Mouse (Mus musculus): ENCODE results near the gene Cgn. TPM values are rescaled to one million over a fixed set of nuclear protein-coding genes. Genes with fewer than 3 reads are reported as not detected.
A peak's percentile ranks its signal among the peaks of the same experiment; 100 is the strongest.

Gene Cgn
- total and polyA plus RNA-seq, 2 experiments from 2014 or later = 0.04 to 0.51 TPM

GRCm38 (mm10) chr3:94789516-94789915, 3.2 kb upstream of the Cgn start:
- DNase-seq (ENCODE audit: low spot score) = no peak
- Histone ChIP-seq H3K9me3 (replicated peaks; ENCODE audit: control insufficient read depth, low read length) (no peaks in the 10 kb centered on the region), H3K4me2 (ENCODE audit: low read depth, low read length) (no peak overlapping the region), H3K4me3 (ENCODE audit: low read depth, low read length) (no peak overlapping the region), H3K4me1 (ENCODE audit: control insufficient read depth, insufficient read depth) (0 out of 2 replicates have a peak, but pooled peaks cover 11% of the 10 kb centered on the region), H3K36me3 (replicated peaks; ENCODE audit: control insufficient read depth, insufficient read depth, low read length) (no peaks in the 10 kb centered on the region), H3K27me3 (ENCODE audit: control insufficient read depth, insufficient read depth, low read length) (peaks cover 4% of the 10 kb centered on the region; the same call in 1 of the 2 replicates), H3K9ac (replicated peaks; ENCODE audit: low read depth, low read length) (no peak overlapping the region), H3K27ac (ENCODE audit: low read depth) (no peak overlapping the region)
- no peak for TF ChIP-seq EP300 (IDR thresholded peaks at IDR 0.05; ENCODE audit: low read depth)
- TF ChIP-seq CTCF (IDR thresholded peaks at IDR 0.05; ENCODE audit: low read depth) = no peak
- no peak for ATAC-seq (ENCODE audit: insufficient read depth, low read depth)
- 54% methylated on average over 2 of the region's 2 CpGs for WGBS

- TF ChIP-seq CTCF (IDR thresholded peaks at IDR 0.05; ENCODE audit: low read depth) = no peak
- no peak for TF ChIP-seq EP300 (IDR thresholded peaks at IDR 0.05; ENCODE audit: low read depth)
- Histone ChIP-seq H3K27me3 (ENCODE audit: control insufficient read depth, insufficient read depth, low read length) (peaks cover 4% of the 10 kb centered on the region; the same call in 1 of the 2 replicates), H3K9me3 (replicated peaks; ENCODE audit: control insufficient read depth, low read length) (no peaks in the 10 kb centered on the region), H3K27ac (ENCODE audit: low read depth) (no peak overlapping the region), H3K36me3 (replicated peaks; ENCODE audit: control insufficient read depth, insufficient read depth, low read length) (no peaks in the 10 kb centered on the region), H3K4me3 (ENCODE audit: low read depth, low read length) (no peak overlapping the region), H3K9ac (replicated peaks; ENCODE audit: low read depth, low read length) (no peak overlapping the region), H3K4me1 (ENCODE audit: control insufficient read depth, insufficient read depth) (0 out of 2 replicates have a peak, but pooled peaks cover 11% of the 10 kb centered on the region), H3K4me2 (ENCODE audit: low read depth, low read length) (no peak overlapping the region)
- no peak for ATAC-seq (ENCODE audit: insufficient read depth, low read depth)
- WGBS = 94% methylated on average over 1 of the region's 1 CpGs
- no peak for DNase-seq (ENCODE audit: low spot score)
Measured at GRCm38 (mm10) chr3:94789071-94789470, 2.8 kb upstream of the Cgn start.

GRCm38 (mm10) chr3:94787122-94787780, 959 bp upstream of the Cgn start:
- 6% methylated on average over 10 of the region's 11 CpGs for WGBS
- Histone ChIP-seq H3K4me2 (ENCODE audit: low read depth, low read length) (peak overlapping the region; percentile 88), H3K4me3 (ENCODE audit: low read depth, low read length) (peak overlapping the region; percentile 57), H3K27me3 (ENCODE audit: control insufficient read depth, insufficient read depth, low read length) (peaks cover 4% of the 10 kb centered on the region; the same call in 1 of the 2 replicates), H3K9me3 (replicated peaks; ENCODE audit: control insufficient read depth, low read length) (no peaks in the 10 kb centered on the region), H3K4me1 (ENCODE audit: control insufficient read depth, insufficient read depth) (0 out of 2 replicates have a peak, but pooled peaks cover 11% of the 10 kb centered on the region), H3K36me3 (replicated peaks; ENCODE audit: control insufficient read depth, insufficient read depth, low read length) (no peaks in the 10 kb centered on the region), H3K27ac (ENCODE audit: low read depth) (no peak overlapping the region), H3K9ac (replicated peaks; ENCODE audit: low read depth, low read length) (no peak overlapping the region)
- DNase-seq (ENCODE audit: low spot score) (no peak), ATAC-seq (ENCODE audit: insufficient read depth, low read depth) (no peak)
- TF ChIP-seq CTCF (IDR thresholded peaks at IDR 0.05; ENCODE audit: low read depth) = no peak
- no peak for TF ChIP-seq EP300 (IDR thresholded peaks at IDR 0.05; ENCODE audit: low read depth)

GRCm38 (mm10) chr3:94785958-94786357, 334 bp downstream of the Cgn start:
- WGBS = 3% methylated on average over 14 of the region's 14 CpGs
- no peak for TF ChIP-seq CTCF (IDR thresholded peaks at IDR 0.05; ENCODE audit: low read depth)
- no peak for TF ChIP-seq EP300 (IDR thresholded peaks at IDR 0.05; ENCODE audit: low read depth)
- peak overlapping the region; percentile 88 for H3K4me2 ChIP-seq (ENCODE audit: low read depth, low read length)
- no peak overlapping the region for H3K9ac ChIP-seq (replicated peaks; ENCODE audit: low read depth, low read length)
- ATAC-seq (ENCODE audit: insufficient read depth, low read depth) = no peak
- no peak for DNase-seq (ENCODE audit: low spot score)
- H3K4me3 ChIP-seq (ENCODE audit: low read depth, low read length) = peak overlapping the region; percentile 57
- H3K4me1 ChIP-seq (ENCODE audit: control insufficient read depth, insufficient read depth) = 0 out of 2 replicates have a peak, but pooled peaks cover 11% of the 10 kb centered on the region
- no peaks in the 10 kb centered on the region for H3K36me3 ChIP-seq (replicated peaks; ENCODE audit: control insufficient read depth, insufficient read depth, low read length)
- no peak overlapping the region for H3K27ac ChIP-seq (ENCODE audit: low read depth)
- H3K9me3 ChIP-seq (replicated peaks; ENCODE audit: control insufficient read depth, low read length) = no peaks in the 10 kb centered on the region
- H3K27me3 ChIP-seq (ENCODE audit: control insufficient read depth, insufficient read depth, low read length) = peaks cover 4% of the 10 kb centered on the region; the same call in 1 of the 2 replicates

GRCm38 (mm10) chr3:94784171-94784701, 2.1 kb downstream of the Cgn start:
- no peak overlapping the region for H3K4me3 ChIP-seq (ENCODE audit: low read depth, low read length)
- DNase-seq (ENCODE audit: low spot score) = no peak
- peaks cover 4% of the 10 kb centered on the region; the same call in 1 of the 2 replicates for H3K27me3 ChIP-seq (ENCODE audit: control insufficient read depth, insufficient read depth, low read length)
- 0 out of 2 replicates have a peak, but pooled peaks cover 11% of the 10 kb centered on the region for H3K4me1 ChIP-seq (ENCODE audit: control insufficient read depth, insufficient read depth)
- ATAC-seq (ENCODE audit: insufficient read depth, low read depth) = no peak
- WGBS = 54% methylated on average over 5 of the region's 5 CpGs
- H3K9me3 ChIP-seq (replicated peaks; ENCODE audit: control insufficient read depth, low read length) = no peaks in the 10 kb centered on the region
- no peak overlapping the region for H3K4me2 ChIP-seq (ENCODE audit: low read depth, low read length)
- TF ChIP-seq EP300 (IDR thresholded peaks at IDR 0.05; ENCODE audit: low read depth) (no peak), CTCF (IDR thresholded peaks at IDR 0.05; ENCODE audit: low read depth) (no peak)
- H3K27ac ChIP-seq (ENCODE audit: low read depth) = no peak overlapping the region
- H3K9ac ChIP-seq (replicated peaks; ENCODE audit: low read depth, low read length) = no peak overlapping the region
- H3K36me3 ChIP-seq (replicated peaks; ENCODE audit: control insufficient read depth, insufficient read depth, low read length) = no peaks in the 10 kb centered on the region
